Mouse (Mus musculus) thymus, postnatal 4 days (tissue): ENCODE data around the gene Trpv4.
A peak's percentile ranks its signal among the peaks of the same experiment; 100 is the strongest.

Source experiments
- DNase-seq: peaks from one replicate; pipeline ENCODE4 v3.0.0; 2021

Gene Trpv4

GRCm38 (mm10) chr5:114658255-114658654, at the start of gene Trpv4:
TSS of gene Trpv4 (minus strand) at chr5:114658421.
- no peak for DNase-seq

GRCm38 (mm10) chr5:114707265-114708068, 49.2 kb upstream of the Trpv4 start, which contains the start of gene Tchp:
TSS of gene Tchp (plus strand) at chr5:114707760.
- peak; percentile 97 for DNase-seq

GRCm38 (mm10) chr5:114702403-114703392, 44.5 kb upstream of the Trpv4 start:
- no peak for DNase-seq

GRCm38 (mm10) chr5:114699015-114699414, 40.8 kb upstream of the Trpv4 start:
- no peak for DNase-seq

- no peak for DNase-seq
These were observed 40.0 kb upstream of the Trpv4 start for GRCm38 (mm10) chr5:114698044-114698746.

GRCm38 (mm10) chr5:114696939-114697338, 38.7 kb upstream of the Trpv4 start:
- DNase-seq, result no peak

- no peak for DNase-seq
These were observed 37.6 kb upstream of the Trpv4 start for GRCm38 (mm10) chr5:114695775-114696174.

GRCm38 (mm10) chr5:114690633-114691567, 32.7 kb upstream of the Trpv4 start, which contains the start of gene Gltp:
TSS of gene Gltp (minus strand) at chr5:114690984.
- DNase-seq, result peak; percentile 98

- peak; percentile 55 for DNase-seq
These were observed 31.6 kb upstream of the Trpv4 start for GRCm38 (mm10) chr5:114689700-114690366.

GRCm38 (mm10) chr5:114688703-114689102, 30.5 kb upstream of the Trpv4 start:
- DNase-seq, result no peak

- peak; percentile 28 for DNase-seq
These were observed 29.7 kb upstream of the Trpv4 start for GRCm38 (mm10) chr5:114687901-114688300.

- no peak for DNase-seq
These were observed 28.5 kb upstream of the Trpv4 start for GRCm38 (mm10) chr5:114686726-114687210.

- no peak for DNase-seq
These were observed 27.8 kb upstream of the Trpv4 start for GRCm38 (mm10) chr5:114685986-114686385.

GRCm38 (mm10) chr5:114681717-114682116, 23.5 kb upstream of the Trpv4 start:
- DNase-seq, result no peak

GRCm38 (mm10) chr5:114680676-114681285, 22.6 kb upstream of the Trpv4 start:
- DNase-seq, result peak; percentile 63

- peak; percentile 43 for DNase-seq
These were observed 21.8 kb upstream of the Trpv4 start for GRCm38 (mm10) chr5:114679841-114680591.

GRCm38 (mm10) chr5:114674594-114674993, 16.4 kb upstream of the Trpv4 start:
- no peak for DNase-seq

- no peak for DNase-seq
These were observed 14.9 kb upstream of the Trpv4 start for GRCm38 (mm10) chr5:114673114-114673513.

- no peak for DNase-seq
These were observed 10.8 kb upstream of the Trpv4 start for GRCm38 (mm10) chr5:114669014-114669413.
